Mouse (Mus musculus): Measurements from ENCODE around the gene Ccser2.

DNA sequence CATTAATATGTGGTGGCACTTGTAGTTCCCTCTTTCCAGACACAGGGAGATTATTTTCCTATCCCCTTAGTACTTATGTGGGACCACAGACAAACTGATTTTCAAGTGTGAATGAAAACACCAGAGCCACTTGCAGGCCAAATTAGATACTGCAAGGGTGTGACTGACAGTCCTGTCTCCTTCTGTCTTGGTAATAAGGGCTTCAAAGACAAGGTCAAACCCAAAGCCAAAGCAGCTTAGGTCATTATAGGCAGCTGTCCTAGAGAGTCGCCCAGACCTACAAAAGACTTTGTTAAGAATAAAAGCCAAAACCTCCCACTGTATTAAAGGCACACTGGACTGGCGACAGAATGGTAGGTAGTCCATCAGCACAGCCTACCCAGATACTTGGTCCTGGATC is 30.6 kb downstream of the Ccser2 start:
- TF ChIP-seq POLR2A (IDR thresholded peaks at IDR 0.05; ENCODE audit: insufficient read depth, low read length) (no peak), CTCF (IDR thresholded peaks at IDR 0.05; ENCODE audit: low read depth, low read length) (no peak), EP300 (IDR thresholded peaks at IDR 0.05; ENCODE audit: insufficient read depth, low read depth, low read length) (no peak)

Measured in ES-Bruce4 (cell line).